Mouse (Mus musculus): ENCODE results near the gene Ncdn. TPM values are rescaled to one million over a fixed set of nuclear protein-coding genes. Genes with fewer than 3 reads are reported as not detected.

Gene Ncdn
- polyA plus RNA-seq, 1 experiment, result 284 TPM

GRCm38 (mm10) chr4:126775182-126775581 is 21.9 kb upstream of the Ncdn start:
- no peak overlapping the region for H3K27ac ChIP-seq (ENCODE audit: insufficient read depth, low read depth, low read length)
- TF ChIP-seq CTCF (IDR thresholded peaks at IDR 0.05; ENCODE audit: insufficient read depth, low read depth, low read length) (no peak), POLR2A (IDR thresholded peaks at IDR 0.05; ENCODE audit: insufficient read depth, low read depth, low read length) (no peak)
- H3K4me1 ChIP-seq (ENCODE audit: control insufficient read depth, insufficient read depth, low read length), result peaks cover 15% of the 10 kb centered on the region
- 82% methylated on average over 1 of the region's 1 CpGs for WGBS
- no peak overlapping the region for H3K4me3 ChIP-seq (ENCODE audit: insufficient read depth, low read depth, low read length)

- Histone ChIP-seq H3K4me1 (ENCODE audit: control insufficient read depth, insufficient read depth, low read length) (peaks cover 9% of the 10 kb centered on the region), H3K27ac (ENCODE audit: insufficient read depth, low read depth, low read length) (no peak overlapping the region), H3K4me3 (ENCODE audit: insufficient read depth, low read depth, low read length) (no peak overlapping the region)
- 94% methylated on average over 6 of the region's 6 CpGs for WGBS
- no peak for TF ChIP-seq POLR2A (IDR thresholded peaks at IDR 0.05; ENCODE audit: insufficient read depth, low read depth, low read length)
Measured at GRCm38 (mm10) chr4:126773871-126774270, 20.6 kb upstream of the Ncdn start.

- 91% methylated on average over 4 of the region's 4 CpGs for WGBS
- H3K4me3 ChIP-seq (ENCODE audit: insufficient read depth, low read depth, low read length), result no peak overlapping the region
- H3K27ac ChIP-seq (ENCODE audit: insufficient read depth, low read depth, low read length), result no peak overlapping the region
- H3K4me1 ChIP-seq (ENCODE audit: control insufficient read depth, insufficient read depth, low read length), result no peaks in the 10 kb centered on the region
- TF ChIP-seq POLR2A (IDR thresholded peaks at IDR 0.05; ENCODE audit: insufficient read depth, low read depth, low read length), result no peak
- TF ChIP-seq CTCF (IDR thresholded peaks at IDR 0.05; ENCODE audit: insufficient read depth, low read depth, low read length), result no peak
Measured at GRCm38 (mm10) chr4:126770831-126771230, 17.6 kb upstream of the Ncdn start.

GRCm38 (mm10) chr4:126769800-126770563 is 16.7 kb upstream of the Ncdn start:
- H3K4me1 ChIP-seq (ENCODE audit: control insufficient read depth, insufficient read depth, low read length), result no peaks in the 10 kb centered on the region
- WGBS, result 64% methylated on average over 9 of the region's 9 CpGs
- no peak for TF ChIP-seq CTCF (IDR thresholded peaks at IDR 0.05; ENCODE audit: insufficient read depth, low read depth, low read length)
- no peak for TF ChIP-seq POLR2A (IDR thresholded peaks at IDR 0.05; ENCODE audit: insufficient read depth, low read depth, low read length)
- no peak overlapping the region for H3K27ac ChIP-seq (ENCODE audit: insufficient read depth, low read depth, low read length)
- H3K4me3 ChIP-seq (ENCODE audit: insufficient read depth, low read depth, low read length), result no peak overlapping the region

GRCm38 (mm10) chr4:126763483-126763882 is 10.2 kb upstream of the Ncdn start:
- Histone ChIP-seq H3K27ac (ENCODE audit: insufficient read depth, low read depth, low read length) (no peak overlapping the region), H3K4me3 (ENCODE audit: insufficient read depth, low read depth, low read length) (no peak overlapping the region), H3K4me1 (ENCODE audit: control insufficient read depth, insufficient read depth, low read length) (peaks cover 3% of the 10 kb centered on the region; the same call in 1 of the 2 replicates)
- TF ChIP-seq POLR2A (IDR thresholded peaks at IDR 0.05; ENCODE audit: insufficient read depth, low read depth, low read length) (no peak), CTCF (IDR thresholded peaks at IDR 0.05; ENCODE audit: insufficient read depth, low read depth, low read length) (no peak)
- 84% methylated on average over 2 of the region's 2 CpGs for WGBS

GRCm38 (mm10) chr4:126762586-126763359 is 9.5 kb upstream of the Ncdn start:
- Histone ChIP-seq H3K27ac (ENCODE audit: insufficient read depth, low read depth, low read length) (no peak overlapping the region), H3K4me1 (ENCODE audit: control insufficient read depth, insufficient read depth, low read length) (peaks cover 3% of the 10 kb centered on the region; the same call in 1 of the 2 replicates), H3K4me3 (ENCODE audit: insufficient read depth, low read depth, low read length) (no peak overlapping the region)
- no peak for TF ChIP-seq CTCF (IDR thresholded peaks at IDR 0.05; ENCODE audit: insufficient read depth, low read depth, low read length)
- TF ChIP-seq POLR2A (IDR thresholded peaks at IDR 0.05; ENCODE audit: insufficient read depth, low read depth, low read length), result no peak
- WGBS, result 70% methylated on average over 11 of the region's 11 CpGs

GRCm38 (mm10) chr4:126759435-126759834 is 6.2 kb upstream of the Ncdn start:
- no peak overlapping the region for H3K4me3 ChIP-seq (ENCODE audit: insufficient read depth, low read depth, low read length)
- no peak overlapping the region for H3K27ac ChIP-seq (ENCODE audit: insufficient read depth, low read depth, low read length)
- WGBS, result 88% methylated on average over 2 of the region's 2 CpGs
- peaks cover 6% of the 10 kb centered on the region for H3K4me1 ChIP-seq (ENCODE audit: control insufficient read depth, insufficient read depth, low read length)
- TF ChIP-seq POLR2A (IDR thresholded peaks at IDR 0.05; ENCODE audit: insufficient read depth, low read depth, low read length), result no peak
- no peak for TF ChIP-seq CTCF (IDR thresholded peaks at IDR 0.05; ENCODE audit: insufficient read depth, low read depth, low read length)

- Histone ChIP-seq H3K4me3 (ENCODE audit: insufficient read depth, low read depth, low read length) (no peak overlapping the region), H3K27ac (ENCODE audit: insufficient read depth, low read depth, low read length) (no peak overlapping the region), H3K4me1 (ENCODE audit: control insufficient read depth, insufficient read depth, low read length) (peaks cover 6% of the 10 kb centered on the region)
- 46% methylated on average over 5 of the region's 5 CpGs for WGBS
- TF ChIP-seq POLR2A (IDR thresholded peaks at IDR 0.05; ENCODE audit: insufficient read depth, low read depth, low read length) (no peak), CTCF (IDR thresholded peaks at IDR 0.05; ENCODE audit: insufficient read depth, low read depth, low read length) (no peak)
Measured at GRCm38 (mm10) chr4:126758299-126758698, 5.1 kb upstream of the Ncdn start.

- peaks cover 6% of the 10 kb centered on the region for H3K4me1 ChIP-seq (ENCODE audit: control insufficient read depth, insufficient read depth, low read length)
- H3K4me3 ChIP-seq (ENCODE audit: insufficient read depth, low read depth, low read length), result no peak overlapping the region
- 21% methylated on average over 4 of the region's 4 CpGs for WGBS
- H3K27ac ChIP-seq (ENCODE audit: insufficient read depth, low read depth, low read length), result no peak overlapping the region
- TF ChIP-seq CTCF (IDR thresholded peaks at IDR 0.05; ENCODE audit: insufficient read depth, low read depth, low read length), result no peak
- no peak for TF ChIP-seq POLR2A (IDR thresholded peaks at IDR 0.05; ENCODE audit: insufficient read depth, low read depth, low read length)
Measured at GRCm38 (mm10) chr4:126756766-126757165, 3.5 kb upstream of the Ncdn start.
